Mouse (Mus musculus) midbrain, postnatal 0 days (tissue): Measurements from ENCODE around the gene Sgsm2. TPM values are rescaled to one million over a fixed set of nuclear protein-coding genes. Genes with fewer than 3 reads are reported as not detected.
A peak's percentile ranks its signal among the peaks of the same experiment; 100 is the strongest.

Experiments
- ATAC-seq: fragments of 200-750 bp; cut with Nextera tagmentation; 2 replicates; pipeline ENCODE4 v1.8.0; 2017; ENCODE audit warnings: moderate number of reproducible peaks, mild to moderate bottlenecking, moderate TSS enrichment, moderate library complexity; ENCODE audit not compliant: low FRiP score
- DNase-seq: peaks from one replicate; pipeline ENCODE4 v3.0.0-alpha.2; 2015; ENCODE audit warnings: low spot score
- H3K27ac ChIP-seq: fragments of 300-500 bp; sonication (generic); 2 replicates; pipeline ENCODE4 v1.5.1; 2014; ENCODE audit warnings: low read depth, mild to moderate bottlenecking, low read length, mixed read lengths
- H3K27me3 ChIP-seq: fragments of 300-500 bp; sonication (generic); 2 replicates; pipeline ENCODE4 v1.6.1; 2014; ENCODE audit warnings: low read length, control low read depth, mixed read lengths; ENCODE audit not compliant: insufficient read depth
- H3K36me3 ChIP-seq: fragments of 300-500 bp; sonication (generic); 2 replicates; pipeline ENCODE4 v1.6.1; 2014; ENCODE audit warnings: low read length, control low read depth, mixed read lengths; ENCODE audit not compliant: insufficient read depth
- H3K4me1 ChIP-seq: fragments of 300-500 bp; sonication (generic); 2 replicates; pipeline ENCODE4 v1.6.1; 2014; ENCODE audit warnings: mild to moderate bottlenecking, control low read depth, antibody characterized with exemption, low read length, mixed read lengths; ENCODE audit not compliant: insufficient read depth
- H3K4me2 ChIP-seq: fragments of 300-500 bp; sonication (generic); 2 replicates; pipeline ENCODE4 v1.6.1; 2014; ENCODE audit warnings: low read depth, mild to moderate bottlenecking, low read length, mixed read lengths; ENCODE audit not compliant: poor library complexity, severe bottlenecking
- H3K4me3 ChIP-seq: fragments of 300-500 bp; sonication (generic); 2 replicates; pipeline ENCODE4 v1.5.1; 2014; ENCODE audit warnings: low read depth, mild to moderate bottlenecking, low read length, moderate library complexity
- H3K9ac ChIP-seq: fragments of 300-500 bp; sonication (generic); replicated peaks from 2 replicates; pipeline ENCODE4 v1.6.1; 2014; ENCODE audit warnings: mild to moderate bottlenecking, low read length, moderate library complexity, mixed read lengths; ENCODE audit not compliant: poor library complexity, severe bottlenecking
- H3K9me3 ChIP-seq: fragments of 300-500 bp; sonication (generic); 2 replicates; pipeline ENCODE4 v1.6.1; 2016; ENCODE audit warnings: low read length, control low read depth
- CTCF ChIP-seq: IDR thresholded peaks from 2 replicates; pipeline ENCODE4 v1.5.1; 2016; ENCODE audit warnings: antibody characterized with exemption, mild to moderate bottlenecking
- WGBS: fragments of 180-500 bp; shearing (Covaris S2); extraction: QIAGEN DNeasy Blood & Tissue Kit; methylation state at CpG from one replicate; pipeline ENCODE4 v1.1.7; 2014; 5-methylcytosine and 5-hydroxymethylcytosine counted together
- polyA plus RNA-seq: library from polyadenylated mRNA; unstranded; fragments of >200 nt; fragmentation: Nextera tagmentation; extraction: Ambion mirVana; gene quantifications from 2 replicates; pipeline ENCODE4 v1.2.1, GENCODE M21; 2015
- total RNA-seq: library from RNA; depleted of rRNA; stranded (reverse); fragments of >200 nt; gene quantifications from 2 replicates; pipeline ENCODE4 v1.2.3, GENCODE M21; 2014

Sgsm2 gene
- total and polyA plus RNA-seq, 2 experiments from 2014 or later = 28.8 to 49.1 TPM

DNA sequence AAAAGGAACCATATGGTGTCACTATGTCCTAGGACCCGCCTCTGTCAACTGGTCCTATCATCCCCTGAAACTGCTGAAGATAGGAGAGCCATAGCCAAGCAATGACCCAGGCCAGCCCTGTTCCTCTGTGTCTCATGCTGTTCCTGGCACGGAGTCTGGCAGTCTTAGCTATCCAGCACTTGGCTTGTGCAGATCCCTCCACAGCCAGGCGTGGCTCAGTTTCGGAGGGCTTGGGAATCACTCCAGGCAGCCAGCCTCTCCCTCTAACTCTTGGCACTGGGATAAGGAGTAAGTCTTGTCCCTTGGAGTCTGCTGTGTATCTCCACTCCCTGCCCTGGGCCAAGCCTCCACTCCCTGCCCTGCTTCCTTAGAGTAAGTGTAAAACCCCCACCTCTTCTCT, 30.2 kb downstream of the Sgsm2 start:
- no peak; the same call in 1 of the 2 replicates for ATAC-seq
- H3K9me3 ChIP-seq = no peaks in the 10 kb centered on the region
- TF ChIP-seq CTCF = no peak
- H3K4me2 ChIP-seq = no peak overlapping the region
- H3K4me3 ChIP-seq = no peak overlapping the region
- 89% methylated on average over 4 of the region's 4 CpGs for WGBS
- H3K4me1 ChIP-seq = peaks cover 3% of the 10 kb centered on the region
- DNase-seq = peak; percentile 86
- H3K27me3 ChIP-seq = no peaks in the 10 kb centered on the region
- 0 out of 2 replicates have a peak overlapping the region, but pooled peaks have one; percentile 6 for H3K27ac ChIP-seq
- H3K9ac ChIP-seq = no peak overlapping the region
- H3K36me3 ChIP-seq = peaks cover 61% of the 10 kb centered on the region

DNA sequence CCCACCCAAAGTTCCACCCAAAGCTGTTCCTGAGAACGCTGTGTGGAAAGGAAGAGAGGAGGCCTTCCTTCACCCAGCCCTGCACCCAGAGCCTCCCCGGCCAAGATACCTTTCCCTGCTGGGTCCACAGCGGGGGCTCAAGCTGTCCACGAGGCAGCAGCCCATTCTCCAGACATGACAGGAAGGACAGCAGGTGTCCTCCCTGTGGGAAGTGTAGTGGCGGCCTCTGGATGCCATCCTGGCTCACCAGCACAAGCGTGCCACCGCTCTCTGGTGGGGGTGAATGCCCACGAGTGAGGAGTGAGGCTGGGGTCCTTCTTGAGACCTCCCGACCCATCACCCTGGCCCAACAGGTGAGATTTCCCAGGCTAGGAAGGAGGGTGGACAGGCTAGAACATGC, 31.6 kb downstream of the Sgsm2 start:
- Histone ChIP-seq H3K36me3 (peaks cover 72% of the 10 kb centered on the region), H3K4me1 (no peaks in the 10 kb centered on the region; the same call in 1 of the 2 replicates), H3K9me3 (no peaks in the 10 kb centered on the region), H3K9ac (no peak overlapping the region), H3K4me2 (no peak overlapping the region), H3K4me3 (no peak overlapping the region), H3K27me3 (no peaks in the 10 kb centered on the region), H3K27ac (no peak overlapping the region)
- no peak for TF ChIP-seq CTCF
- ATAC-seq = no peak
- DNase-seq = no peak
- WGBS = 85% methylated on average over 9 of the region's 9 CpGs

DNA sequence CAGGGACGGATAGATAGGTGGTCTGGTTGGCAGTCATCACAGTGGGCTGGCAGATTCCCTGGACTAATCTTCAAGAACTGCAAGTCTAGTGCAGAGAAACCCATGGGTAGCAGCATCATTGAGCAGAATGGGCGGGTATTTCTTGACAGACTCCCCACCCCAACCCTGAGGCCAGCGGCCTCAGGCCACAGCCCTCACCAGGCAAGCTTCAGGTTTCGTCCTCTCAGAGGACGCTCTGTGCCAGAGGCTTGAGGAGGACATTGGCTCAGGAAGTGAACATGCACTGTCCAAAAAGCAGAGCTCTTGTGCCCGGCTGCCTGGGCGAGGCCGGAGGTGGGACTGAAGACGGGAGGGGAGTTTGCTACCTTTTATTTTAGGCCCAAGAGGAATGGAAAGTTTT, 32.4 kb downstream of the Sgsm2 start:
- Histone ChIP-seq H3K27ac (no peak overlapping the region), H3K4me1 (no peaks in the 10 kb centered on the region; the same call in 1 of the 2 replicates), H3K4me2 (no peak overlapping the region), H3K4me3 (no peak overlapping the region), H3K36me3 (peaks cover 80% of the 10 kb centered on the region), H3K27me3 (no peaks in the 10 kb centered on the region), H3K9me3 (no peaks in the 10 kb centered on the region), H3K9ac (no peak overlapping the region)
- ATAC-seq = no peak
- WGBS = 93% methylated on average over 9 of the region's 9 CpGs
- no peak for TF ChIP-seq CTCF
- DNase-seq = no peak

DNA sequence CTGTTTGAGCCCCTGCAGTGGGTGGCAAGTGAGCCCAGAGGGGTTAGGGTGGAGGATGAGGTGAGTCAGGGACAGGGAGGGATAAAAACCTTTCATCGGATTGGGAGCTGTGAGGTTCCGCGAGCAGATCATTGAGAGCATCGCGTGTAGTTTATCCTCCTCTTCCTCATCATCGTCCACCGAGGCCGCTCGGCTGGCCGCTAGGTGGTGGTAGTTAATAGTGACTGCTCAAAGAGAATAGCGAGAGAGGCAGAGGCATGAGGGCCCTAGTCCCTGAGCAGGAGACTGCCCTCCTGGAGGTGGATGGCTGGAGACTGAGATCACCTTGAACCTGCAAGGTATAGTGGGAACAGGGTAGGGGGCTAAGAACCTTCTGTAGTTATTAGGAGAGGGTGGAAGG, 33.4 kb downstream of the Sgsm2 start:
- peak; percentile 35 for DNase-seq
- Histone ChIP-seq H3K9ac (no peak overlapping the region), H3K4me3 (no peak overlapping the region), H3K27me3 (no peaks in the 10 kb centered on the region), H3K9me3 (no peaks in the 10 kb centered on the region), H3K4me1 (no peaks in the 10 kb centered on the region; the same call in 1 of the 2 replicates), H3K27ac (no peak overlapping the region), H3K36me3 (peaks cover 85% of the 10 kb centered on the region), H3K4me2 (no peak overlapping the region)
- 30% methylated on average over 11 of the region's 11 CpGs for whole genome bisulfite sequencing
- ATAC-seq = no peak
- TF ChIP-seq CTCF = peak; percentile 68

DNA sequence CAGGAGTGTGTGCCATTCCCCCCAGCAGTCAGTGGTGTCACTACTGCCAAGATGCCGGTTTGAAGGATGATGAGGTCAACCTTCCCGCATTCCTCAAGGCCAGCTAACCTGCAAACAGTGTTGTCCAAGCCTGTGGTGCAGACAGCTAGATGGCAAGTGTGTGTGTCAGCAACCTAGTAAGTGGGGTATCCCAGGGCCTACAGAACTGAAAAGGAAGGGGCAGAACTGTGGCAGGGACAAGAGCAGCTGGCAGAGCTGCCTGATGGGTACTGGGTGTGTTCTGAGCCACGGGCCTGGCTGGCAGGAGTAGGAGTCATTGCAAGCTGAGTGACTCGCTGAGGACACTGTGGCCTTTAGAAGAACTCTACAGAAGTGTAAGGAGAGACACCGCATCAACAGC, 34.7 kb downstream of the Sgsm2 start:
- DNase-seq = no peak
- Histone ChIP-seq H3K36me3 (peaks cover 82% of the 10 kb centered on the region), H3K4me3 (no peak overlapping the region), H3K9me3 (no peaks in the 10 kb centered on the region), H3K9ac (no peak overlapping the region), H3K27me3 (no peaks in the 10 kb centered on the region), H3K4me2 (no peak overlapping the region), H3K27ac (no peak overlapping the region), H3K4me1 (no peaks in the 10 kb centered on the region; the same call in 1 of the 2 replicates)
- ATAC-seq = no peak
- no peak for TF ChIP-seq CTCF
- 85% methylated on average over 5 of the region's 5 CpGs for WGBS

DNA sequence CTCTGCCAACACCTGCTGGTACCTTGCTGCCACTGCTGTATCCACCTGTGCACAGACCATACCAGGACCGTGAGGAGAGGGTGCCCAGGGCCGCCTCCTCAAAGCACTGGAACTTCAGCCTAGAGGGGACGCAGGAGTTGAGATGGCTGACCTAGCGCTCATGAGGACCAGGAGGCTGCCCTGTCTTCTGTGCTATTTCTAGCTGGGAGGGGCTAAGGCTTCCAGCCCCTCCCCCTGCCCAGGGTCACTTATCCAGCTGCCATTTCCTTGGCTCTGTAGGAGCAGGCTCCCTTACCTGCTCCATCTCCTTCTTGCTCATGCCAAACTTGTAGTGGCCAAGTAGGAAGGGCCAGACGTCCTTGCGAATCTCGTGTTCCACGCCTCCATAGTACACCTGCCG, 39.1 kb downstream of the Sgsm2 start:
- Histone ChIP-seq H3K27ac (no peak overlapping the region), H3K36me3 (peaks cover 66% of the 10 kb centered on the region), H3K4me3 (no peak overlapping the region), H3K4me2 (no peak overlapping the region), H3K27me3 (no peaks in the 10 kb centered on the region), H3K4me1 (no peaks in the 10 kb centered on the region), H3K9ac (no peak overlapping the region), H3K9me3 (no peaks in the 10 kb centered on the region)
- DNase-seq = no peak
- no peak for TF ChIP-seq CTCF
- 90% methylated on average over 9 of the region's 9 CpGs for WGBS
- no peak for ATAC-seq
